Mouse (Mus musculus) midbrain, postnatal 0 days (tissue): ENCODE results near the gene Fuz. TPM values are rescaled to one million over a fixed set of nuclear protein-coding genes. Genes with fewer than 3 reads are reported as not detected.
A peak's percentile ranks its signal among the peaks of the same experiment; 100 is the strongest.

Source experiments
- ATAC-seq: fragments of 200-750 bp; cut with Nextera tagmentation; 2 replicates; pipeline ENCODE4 v1.8.0; 2017; ENCODE audit warnings: moderate number of reproducible peaks, mild to moderate bottlenecking, moderate TSS enrichment, moderate library complexity; ENCODE audit not compliant: low FRiP score
- DNase-seq: peaks from one replicate; pipeline ENCODE4 v3.0.0-alpha.2; 2015; ENCODE audit warnings: low spot score
- H3K27ac ChIP-seq: fragments of 300-500 bp; sonication (generic); 2 replicates; pipeline ENCODE4 v1.5.1; 2014; ENCODE audit warnings: low read depth, mild to moderate bottlenecking, low read length, mixed read lengths
- H3K27me3 ChIP-seq: fragments of 300-500 bp; sonication (generic); 2 replicates; pipeline ENCODE4 v1.6.1; 2014; ENCODE audit warnings: low read length, control low read depth, mixed read lengths; ENCODE audit not compliant: insufficient read depth
- H3K36me3 ChIP-seq: fragments of 300-500 bp; sonication (generic); 2 replicates; pipeline ENCODE4 v1.6.1; 2014; ENCODE audit warnings: low read length, control low read depth, mixed read lengths; ENCODE audit not compliant: insufficient read depth
- H3K4me1 ChIP-seq: fragments of 300-500 bp; sonication (generic); 2 replicates; pipeline ENCODE4 v1.6.1; 2014; ENCODE audit warnings: mild to moderate bottlenecking, control low read depth, antibody characterized with exemption, low read length, mixed read lengths; ENCODE audit not compliant: insufficient read depth
- H3K4me2 ChIP-seq: fragments of 300-500 bp; sonication (generic); 2 replicates; pipeline ENCODE4 v1.6.1; 2014; ENCODE audit warnings: low read depth, mild to moderate bottlenecking, low read length, mixed read lengths; ENCODE audit not compliant: poor library complexity, severe bottlenecking
- H3K4me3 ChIP-seq: fragments of 300-500 bp; sonication (generic); 2 replicates; pipeline ENCODE4 v1.5.1; 2014; ENCODE audit warnings: low read depth, mild to moderate bottlenecking, low read length, moderate library complexity
- H3K9ac ChIP-seq: fragments of 300-500 bp; sonication (generic); replicated peaks from 2 replicates; pipeline ENCODE4 v1.6.1; 2014; ENCODE audit warnings: mild to moderate bottlenecking, low read length, moderate library complexity, mixed read lengths; ENCODE audit not compliant: poor library complexity, severe bottlenecking
- H3K9me3 ChIP-seq: fragments of 300-500 bp; sonication (generic); 2 replicates; pipeline ENCODE4 v1.6.1; 2016; ENCODE audit warnings: low read length, control low read depth
- CTCF ChIP-seq: IDR thresholded peaks from 2 replicates; pipeline ENCODE4 v1.5.1; 2016; ENCODE audit warnings: antibody characterized with exemption, mild to moderate bottlenecking
- whole genome bisulfite sequencing: fragments of 180-500 bp; shearing (Covaris S2); extraction: QIAGEN DNeasy Blood & Tissue Kit; methylation state at CpG from one replicate; pipeline ENCODE4 v1.1.7; 2014; 5-methylcytosine and 5-hydroxymethylcytosine counted together
- polyA plus RNA-seq: library from polyadenylated mRNA; unstranded; fragments of >200 nt; fragmentation: Nextera tagmentation; extraction: Ambion mirVana; gene quantifications from 2 replicates; pipeline ENCODE4 v1.2.1, GENCODE M21; 2015
- total RNA-seq: library from RNA; depleted of rRNA; stranded (reverse); fragments of >200 nt; gene quantifications from 2 replicates; pipeline ENCODE4 v1.2.3, GENCODE M21; 2014

Fuz gene
- total and polyA plus RNA-seq, 2 experiments from 2014 or later = 15.4 to 22.4 TPM

DNA sequence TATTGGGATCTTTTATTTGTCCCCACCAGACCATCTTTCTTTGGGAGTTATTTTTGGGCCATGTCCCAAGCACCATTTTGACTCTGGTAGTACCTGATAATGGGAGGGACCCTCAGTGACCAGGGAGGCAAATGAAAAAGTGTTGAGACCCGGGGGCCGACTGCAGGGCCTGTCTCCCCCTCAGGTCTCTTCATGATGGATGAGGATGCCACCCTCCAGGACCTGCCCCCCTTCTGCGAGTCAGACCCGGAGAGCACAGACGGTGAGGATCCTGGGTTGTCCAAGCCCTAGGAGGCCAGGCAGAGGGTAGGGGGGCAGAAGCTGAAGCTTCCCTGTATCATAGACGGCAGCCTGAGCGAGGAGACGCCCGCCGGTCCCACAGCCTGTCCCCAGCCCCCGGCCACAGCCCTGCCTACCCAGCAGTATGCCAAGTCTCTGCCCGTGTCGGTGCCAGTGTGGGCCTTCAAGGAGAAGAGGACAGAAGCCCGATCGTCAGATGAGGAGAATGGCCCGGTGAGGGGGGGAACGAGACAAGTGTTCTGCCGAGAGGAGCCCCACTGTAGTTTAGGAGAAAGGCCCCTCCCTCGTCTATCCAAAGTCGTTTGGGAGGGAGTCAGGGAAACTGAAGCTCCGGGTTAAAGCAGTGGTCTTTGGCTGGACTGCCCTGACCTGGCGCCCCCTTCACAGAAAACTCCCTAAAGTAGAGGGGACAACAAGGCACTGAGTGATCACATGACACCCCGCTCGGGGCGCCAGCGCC is 42.1 kb upstream of the Fuz start:
- H3K9me3 ChIP-seq = no peaks in the 10 kb centered on the region
- WGBS = 28% methylated on average over 26 of the region's 26 CpGs
- H3K4me2 ChIP-seq = peak overlapping the region; percentile 62
- no peak for TF ChIP-seq CTCF
- H3K4me1 ChIP-seq = peaks cover 12% of the 10 kb centered on the region; the same call in 1 of the 2 replicates
- H3K9ac ChIP-seq = peak overlapping the region; percentile 48; the same call in 1 of the 2 replicates
- no peak for DNase-seq
- no peaks in the 10 kb centered on the region for H3K27me3 ChIP-seq
- peak overlapping the region; percentile 77 for H3K27ac ChIP-seq
- ATAC-seq = no peak
- peaks cover 6% of the 10 kb centered on the region; the same call in 1 of the 2 replicates for H3K36me3 ChIP-seq
- H3K4me3 ChIP-seq = peak overlapping the region; percentile 32

DNA sequence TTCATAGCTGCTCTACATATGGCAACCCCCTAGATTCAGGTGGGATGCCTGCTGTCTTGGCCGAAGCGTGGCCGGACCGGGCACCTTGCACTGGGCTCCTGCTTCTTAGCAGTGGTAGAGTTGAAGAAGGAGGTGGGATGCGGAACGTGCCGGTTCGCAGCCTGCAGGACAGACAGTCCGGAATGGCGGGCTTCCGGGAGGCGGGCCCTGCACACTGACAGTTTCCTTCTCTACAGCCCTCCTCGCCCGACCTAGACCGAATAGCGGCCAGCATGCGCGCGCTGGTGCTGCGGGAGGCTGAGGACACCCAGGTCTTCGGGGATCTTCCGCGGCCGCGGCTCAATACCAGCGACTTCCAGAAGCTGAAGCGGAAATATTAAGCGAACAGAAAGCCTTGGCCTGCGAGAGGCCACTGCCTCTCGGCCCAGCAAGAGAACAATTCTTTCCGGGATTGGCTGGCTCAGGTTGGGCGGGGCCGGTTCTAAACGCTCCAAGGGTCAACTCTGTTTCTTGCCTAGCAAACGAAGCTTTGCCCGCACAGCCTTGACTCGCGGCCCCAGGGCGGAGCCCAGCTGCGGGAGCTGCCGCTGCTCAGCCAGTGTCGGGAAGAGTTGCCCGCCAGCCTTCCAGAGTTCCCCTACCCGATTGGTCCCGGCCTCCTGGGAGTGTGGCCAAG is 41.4 kb upstream of the Fuz start:
- H3K27me3 ChIP-seq = no peaks in the 10 kb centered on the region
- no peak for ATAC-seq
- H3K9ac ChIP-seq = peak overlapping the region; percentile 48

DNA sequence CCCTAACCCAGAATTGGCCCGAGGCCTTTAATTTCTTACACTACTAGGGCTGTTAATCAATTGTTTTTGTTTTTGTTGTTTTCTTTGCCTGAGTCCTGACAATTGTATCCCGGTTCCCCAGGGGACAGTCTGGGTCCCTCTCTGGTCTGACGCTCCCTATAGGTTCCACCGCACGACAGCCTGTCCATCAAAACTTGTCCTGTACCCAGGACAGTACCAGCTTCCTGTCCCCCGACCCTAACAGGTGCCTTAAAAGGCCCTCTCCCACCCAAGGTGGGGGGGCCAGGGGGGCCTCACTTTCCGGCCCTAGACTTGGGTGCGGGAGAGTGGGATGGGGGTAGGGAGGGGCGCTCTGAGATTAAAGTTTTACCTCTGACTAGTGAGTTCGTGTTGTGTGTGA is 40.8 kb upstream of the Fuz start:
- H3K9me3 ChIP-seq = no peaks in the 10 kb centered on the region
- H3K4me2 ChIP-seq = peak overlapping the region; percentile 62
- TF ChIP-seq CTCF = no peak
- peak overlapping the region; percentile 32 for H3K4me3 ChIP-seq
- peak overlapping the region; percentile 77 for H3K27ac ChIP-seq
- DNase-seq (no peak), ATAC-seq (no peak)
- H3K27me3 ChIP-seq = no peaks in the 10 kb centered on the region
- H3K36me3 ChIP-seq = peaks cover 6% of the 10 kb centered on the region; the same call in 1 of the 2 replicates
- peak overlapping the region; percentile 48 for H3K9ac ChIP-seq
- WGBS = 35% methylated on average over 10 of the region's 10 CpGs
- peaks cover 12% of the 10 kb centered on the region; the same call in 1 of the 2 replicates for H3K4me1 ChIP-seq

More for the DNA sequence above, 41.4 kb upstream of the Fuz start:
- peaks cover 6% of the 10 kb centered on the region; the same call in 1 of the 2 replicates for H3K36me3 ChIP-seq
- DNase-seq = peak; percentile 78
- peak overlapping the region; percentile 62 for H3K4me2 ChIP-seq
- H3K9me3 ChIP-seq = no peaks in the 10 kb centered on the region
- no peak for TF ChIP-seq CTCF
- WGBS = 6% methylated on average over 45 of the region's 45 CpGs
- peak overlapping the region; percentile 32 for H3K4me3 ChIP-seq
- H3K4me1 ChIP-seq = peaks cover 12% of the 10 kb centered on the region; the same call in 1 of the 2 replicates
- peak overlapping the region; percentile 77 for H3K27ac ChIP-seq

- DNase-seq = no peak
- TF ChIP-seq CTCF = no peak
- no peaks in the 10 kb centered on the region for H3K9me3 ChIP-seq
- H3K4me1 ChIP-seq = peaks cover 11% of the 10 kb centered on the region; the same call in 1 of the 2 replicates
- H3K4me2 ChIP-seq = peak overlapping the region; percentile 72
- H3K36me3 ChIP-seq = peaks cover 6% of the 10 kb centered on the region; the same call in 1 of the 2 replicates
- no peaks in the 10 kb centered on the region for H3K27me3 ChIP-seq
- no peak for ATAC-seq
- H3K27ac ChIP-seq = peak overlapping the region; percentile 88
- 0 out of 2 replicates have a peak overlapping the region, but pooled peaks have one; percentile 13 for H3K9ac ChIP-seq
- 70% methylated on average over 9 of the region's 9 CpGs for WGBS
- peak overlapping the region; percentile 61 for H3K4me3 ChIP-seq
Observed at GRCm38 (mm10) chr7:44856265-44856916, 39.5 kb upstream of the Fuz start.

DNA sequence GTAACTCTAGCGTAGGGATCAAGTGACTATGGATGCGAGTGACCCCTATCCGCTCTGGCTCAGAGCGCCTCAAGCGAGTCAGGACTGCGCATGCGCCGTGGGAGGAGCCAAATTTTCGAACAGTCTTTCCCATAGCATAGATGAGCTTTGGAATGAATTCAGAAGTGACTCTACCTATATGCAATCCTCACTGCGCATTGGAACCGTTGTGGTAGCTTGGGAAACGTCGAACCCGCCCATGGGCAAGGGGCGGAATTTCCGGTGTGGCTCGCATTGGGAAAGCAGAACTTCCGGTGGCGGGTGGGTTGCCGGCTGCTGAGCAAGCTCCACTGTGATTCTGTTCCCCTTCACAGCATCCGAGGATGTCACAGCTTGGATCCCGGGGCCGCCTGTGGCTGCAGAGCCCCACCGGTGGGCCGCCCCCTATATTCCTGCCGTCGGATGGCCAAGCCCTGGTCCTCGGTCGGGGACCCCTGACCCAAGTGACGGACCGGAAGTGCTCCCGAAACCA is 38.8 kb upstream of the Fuz start, which contains the start of gene Pnkp:
Pnkp (plus strand) TSS at position 98 of the 511 bp plus-strand sequence.
- Histone ChIP-seq H3K9me3 (no peaks in the 10 kb centered on the region), H3K27me3 (no peaks in the 10 kb centered on the region), H3K9ac (peak within 1 kb of the TSS; percentile 85), H3K27ac (peak within 1 kb of the TSS; percentile 88), H3K4me2 (peak within 1 kb of the TSS; percentile 72), H3K36me3 (peaks cover 9% of the 10 kb centered on the region), H3K4me1 (peaks cover 11% of the 10 kb centered on the region; the same call in 1 of the 2 replicates), H3K4me3 (peak within 1 kb of the TSS; percentile 61)
- DNase-seq (peak; percentile 95), ATAC-seq (peak; percentile 72)
- WGBS = under 1% methylated on average over 32 of the region's 32 CpGs
- TF ChIP-seq CTCF = peak; percentile 11; the same call in 1 of the 2 replicates
